Mouse (Mus musculus): ENCODE results near the gene Gli2. TPM values are rescaled to one million over a fixed set of nuclear protein-coding genes. Genes with fewer than 3 reads are reported as not detected.

The Gli2 gene
- polyA plus RNA-seq, 1 experiment from 2014 or later = 21.3 TPM

- ATAC-seq (ENCODE audit: insufficient number of reproducible peaks, insufficient read depth, low FRiP score, low TSS enrichment, low read depth) = no peak
- peaks cover 15% of the 10 kb centered on the region; the same call in 1 of the 2 replicates for H3K36me3 ChIP-seq
- peak overlapping the region; percentile 74 for H3K27ac ChIP-seq
- 29% methylated on average over 6 of the region's 6 CpGs for WGBS
- H3K27me3 ChIP-seq = no peaks in the 10 kb centered on the region
- H3K9me3 ChIP-seq = no peaks in the 10 kb centered on the region
- H3K4me1 ChIP-seq = peaks cover 58% of the 10 kb centered on the region
- no peak overlapping the region for H3K4me3 ChIP-seq
- H3K4me2 ChIP-seq = 0 out of 2 replicates have a peak overlapping the region, but pooled peaks have one; percentile 1
- no peak overlapping the region for H3K9ac ChIP-seq
Observed at GRCm38 (mm10) chr1:118935518-118935917, 117.9 kb downstream of the Gli2 start.

GRCm38 (mm10) chr1:118932167-118932566 is 121.3 kb downstream of the Gli2 start:
- no peaks in the 10 kb centered on the region for H3K9me3 ChIP-seq
- peaks cover 35% of the 10 kb centered on the region for H3K4me1 ChIP-seq
- H3K4me2 ChIP-seq = no peak overlapping the region
- H3K27me3 ChIP-seq = no peaks in the 10 kb centered on the region
- H3K36me3 ChIP-seq = peaks cover 21% of the 10 kb centered on the region
- no peak overlapping the region for H3K27ac ChIP-seq
- ATAC-seq (ENCODE audit: insufficient number of reproducible peaks, insufficient read depth, low FRiP score, low TSS enrichment, low read depth) = no peak
- H3K4me3 ChIP-seq = no peak overlapping the region
- H3K9ac ChIP-seq = no peak overlapping the region
- WGBS = 91% methylated on average over 5 of the region's 5 CpGs

- no peak overlapping the region for H3K9ac ChIP-seq
- no peak overlapping the region for H3K4me2 ChIP-seq
- peaks cover 9% of the 10 kb centered on the region for H3K4me1 ChIP-seq
- H3K4me3 ChIP-seq = no peak overlapping the region
- H3K27me3 ChIP-seq = no peaks in the 10 kb centered on the region
- H3K9me3 ChIP-seq = no peaks in the 10 kb centered on the region
- H3K27ac ChIP-seq = no peak overlapping the region; the same call in 1 of the 2 replicates
- H3K36me3 ChIP-seq = peaks cover 16% of the 10 kb centered on the region
- ATAC-seq (ENCODE audit: insufficient number of reproducible peaks, insufficient read depth, low FRiP score, low TSS enrichment, low read depth) = no peak
- WGBS = 73% methylated on average over 12 of the region's 12 CpGs
Observed at GRCm38 (mm10) chr1:118927543-118928354, 125.7 kb downstream of the Gli2 start.

DNA sequence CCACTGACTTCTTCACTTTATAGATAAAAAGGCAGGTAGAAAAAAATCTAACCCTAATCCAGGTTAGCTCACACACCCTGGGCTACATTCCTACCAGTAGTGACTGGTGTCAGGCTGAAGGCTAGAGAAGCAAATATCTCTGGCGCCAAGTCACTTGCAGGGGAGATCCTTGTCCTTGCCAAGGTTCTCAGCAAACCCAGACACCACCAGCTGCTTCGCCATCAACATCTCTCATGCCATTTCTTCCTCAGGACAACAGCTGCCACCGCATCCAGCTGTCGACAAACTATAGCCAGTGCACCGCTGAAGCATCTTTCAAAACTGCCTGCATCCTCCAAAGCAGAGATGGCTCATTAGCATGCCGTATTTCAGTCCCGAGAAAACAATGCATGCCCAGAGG is 126.9 kb downstream of the Gli2 start:
- Histone ChIP-seq H3K4me1 (peaks cover 20% of the 10 kb centered on the region), H3K27me3 (no peaks in the 10 kb centered on the region), H3K9ac (no peak overlapping the region), H3K4me3 (no peak overlapping the region), H3K4me2 (no peak overlapping the region), H3K36me3 (peaks cover 10% of the 10 kb centered on the region; the same call in 1 of the 2 replicates), H3K9me3 (no peaks in the 10 kb centered on the region), H3K27ac (no peak overlapping the region)
- WGBS = 90% methylated on average over 7 of the region's 7 CpGs
- ATAC-seq (ENCODE audit: insufficient number of reproducible peaks, insufficient read depth, low FRiP score, low TSS enrichment, low read depth) = no peak

- Histone ChIP-seq H3K9ac (no peak overlapping the region), H3K4me1 (peaks cover 29% of the 10 kb centered on the region), H3K36me3 (peaks cover 16% of the 10 kb centered on the region), H3K4me3 (no peak overlapping the region), H3K27ac (0 out of 2 replicates have a peak overlapping the region, but pooled peaks have one; percentile 34), H3K9me3 (no peaks in the 10 kb centered on the region), H3K27me3 (no peaks in the 10 kb centered on the region), H3K4me2 (no peak overlapping the region)
- no peak for ATAC-seq (ENCODE audit: insufficient number of reproducible peaks, insufficient read depth, low FRiP score, low TSS enrichment, low read depth)
- WGBS = 72% methylated on average over 6 of the region's 6 CpGs
Observed at GRCm38 (mm10) chr1:118922189-118922588, 131.2 kb downstream of the Gli2 start.

DNA sequence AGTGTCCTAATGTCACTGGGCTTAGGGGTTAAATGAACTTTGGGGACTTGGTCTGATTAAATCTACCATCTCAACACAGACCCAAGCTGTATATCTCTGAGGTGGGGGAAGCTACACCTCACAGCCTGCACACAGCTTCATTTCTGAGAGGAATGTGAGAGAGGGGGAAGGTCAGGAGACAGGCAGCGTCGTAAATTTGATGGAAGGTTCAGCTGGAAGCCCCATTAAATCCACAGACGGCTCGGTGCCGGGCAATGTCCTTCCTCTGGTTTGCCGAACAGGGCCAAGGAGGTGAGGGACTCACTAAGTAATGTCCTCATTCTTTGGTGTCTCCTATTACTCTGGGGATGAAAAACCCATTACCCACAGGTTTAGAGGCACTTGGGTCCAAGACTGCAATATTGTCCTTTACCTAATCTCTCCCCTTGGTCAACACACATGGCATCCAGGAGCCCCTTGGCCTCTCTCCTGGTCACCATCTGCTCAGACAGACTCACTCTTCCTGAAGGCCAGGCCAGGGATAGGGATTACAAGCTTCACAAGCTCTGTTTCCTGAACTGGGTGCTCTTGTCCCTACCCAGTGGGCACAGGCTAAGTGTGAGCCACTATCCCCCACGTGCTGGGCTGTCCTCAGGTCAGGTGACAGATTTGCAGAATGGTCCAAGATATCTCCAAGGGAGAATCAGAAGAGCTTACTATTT is 135.7 kb downstream of the Gli2 start:
- Histone ChIP-seq H3K4me3 (no peak overlapping the region), H3K4me2 (no peak overlapping the region), H3K9me3 (no peaks in the 10 kb centered on the region), H3K4me1 (peaks cover 56% of the 10 kb centered on the region), H3K36me3 (peaks cover 19% of the 10 kb centered on the region), H3K27me3 (no peaks in the 10 kb centered on the region), H3K27ac (no peak overlapping the region), H3K9ac (no peak overlapping the region)
- no peak for ATAC-seq (ENCODE audit: insufficient number of reproducible peaks, insufficient read depth, low FRiP score, low TSS enrichment, low read depth)
- 63% methylated on average over 7 of the region's 7 CpGs for WGBS

DNA sequence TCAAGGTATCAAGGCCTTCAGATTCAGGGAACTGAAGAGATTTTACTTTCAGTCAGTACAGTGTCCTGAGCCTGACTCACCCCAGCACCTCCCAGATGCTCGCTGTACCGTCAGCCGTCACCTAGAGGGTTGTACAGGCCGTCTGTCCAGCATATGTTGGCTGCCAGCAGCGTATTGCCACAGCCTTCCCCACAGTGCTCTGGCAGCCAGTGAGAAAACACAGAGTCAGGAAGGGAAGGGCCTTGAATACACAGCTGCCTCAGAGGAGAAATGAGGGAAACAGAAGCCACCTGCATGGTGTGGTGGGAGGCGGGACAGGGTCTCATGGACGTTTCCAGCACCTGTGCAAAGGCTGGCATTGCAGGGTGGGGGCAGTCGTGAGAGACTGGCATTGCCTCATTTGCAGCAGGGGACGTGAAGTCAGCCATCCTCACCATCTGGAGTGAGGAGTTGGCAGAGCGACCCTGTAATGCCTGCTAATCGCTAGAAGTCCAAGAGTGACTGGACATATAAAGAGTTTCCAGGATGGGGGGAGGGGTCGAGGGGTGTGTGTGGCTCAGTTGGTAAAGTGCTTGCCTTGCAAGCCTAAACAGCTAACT is 136.8 kb downstream of the Gli2 start:
- 49% methylated on average over 12 of the region's 12 CpGs for WGBS
- Histone ChIP-seq H3K9me3 (no peaks in the 10 kb centered on the region), H3K4me1 (peaks cover 57% of the 10 kb centered on the region), H3K4me3 (no peak overlapping the region), H3K4me2 (no peak overlapping the region), H3K36me3 (peaks cover 16% of the 10 kb centered on the region), H3K9ac (no peak overlapping the region), H3K27me3 (no peaks in the 10 kb centered on the region), H3K27ac (no peak overlapping the region; the same call in 1 of the 2 replicates)
- ATAC-seq (ENCODE audit: insufficient number of reproducible peaks, insufficient read depth, low FRiP score, low TSS enrichment, low read depth) = no peak

DNA sequence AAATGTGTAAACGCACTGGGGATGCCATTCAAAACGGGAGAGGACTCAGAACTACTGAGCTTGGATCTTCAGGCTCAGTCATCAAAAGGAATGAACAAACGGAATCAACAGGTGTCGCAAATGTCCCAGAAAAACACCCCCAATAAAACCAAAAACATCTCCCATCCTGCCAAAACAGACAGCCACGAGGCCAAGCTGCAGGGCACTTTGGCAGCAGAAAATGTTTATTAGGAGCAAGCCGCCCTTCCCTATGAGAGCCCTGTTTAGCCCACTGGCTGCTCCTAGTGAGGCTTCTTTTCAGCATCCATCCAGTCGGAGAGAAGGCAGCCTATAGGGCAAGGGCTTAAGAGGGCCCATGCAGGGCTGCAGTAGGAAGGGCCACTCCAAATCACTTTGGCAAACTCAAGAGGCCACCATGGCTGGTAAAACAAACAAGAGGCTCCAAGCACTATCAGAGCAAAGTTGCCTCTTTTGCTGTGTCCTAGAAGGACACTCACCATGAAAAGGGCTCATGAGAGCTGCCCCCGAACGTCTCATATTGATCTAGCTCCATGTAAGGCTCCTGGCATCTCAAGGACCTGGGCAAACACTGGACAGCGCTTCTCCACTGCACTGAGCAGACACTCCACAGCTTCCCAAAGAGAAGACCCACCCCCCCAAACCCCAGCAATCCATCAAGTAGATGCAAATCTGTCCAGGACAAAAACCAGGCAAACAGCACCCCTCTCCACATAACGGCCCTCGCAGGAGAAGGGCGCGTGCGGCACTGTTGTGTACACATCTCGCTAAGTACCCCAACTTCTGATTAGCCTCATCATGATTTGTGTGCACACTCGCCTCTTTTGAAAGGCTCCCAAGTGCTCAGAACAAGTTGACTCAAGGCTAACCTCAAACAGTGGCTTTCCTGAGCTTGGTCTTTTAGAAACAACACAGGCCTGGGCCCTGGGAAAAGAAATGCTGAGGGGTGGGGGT is 139.7 kb downstream of the Gli2 start:
- Histone ChIP-seq H3K4me1 (peaks cover 77% of the 10 kb centered on the region), H3K36me3 (peaks cover 4% of the 10 kb centered on the region; the same call in 1 of the 2 replicates), H3K9me3 (no peaks in the 10 kb centered on the region), H3K27ac (no peak overlapping the region), H3K4me3 (no peak overlapping the region), H3K27me3 (no peaks in the 10 kb centered on the region), H3K4me2 (no peak overlapping the region), H3K9ac (no peak overlapping the region)
- 60% methylated on average over 17 of the region's 17 CpGs for WGBS
- no peak for ATAC-seq (ENCODE audit: insufficient number of reproducible peaks, insufficient read depth, low FRiP score, low TSS enrichment, low read depth)

GRCm38 (mm10) chr1:118912929-118913328 is 140.5 kb downstream of the Gli2 start:
- Histone ChIP-seq H3K9ac (no peak overlapping the region), H3K4me2 (no peak overlapping the region), H3K27ac (no peak overlapping the region), H3K27me3 (no peaks in the 10 kb centered on the region), H3K36me3 (peaks cover 4% of the 10 kb centered on the region; the same call in 1 of the 2 replicates), H3K4me3 (no peak overlapping the region), H3K4me1 (peaks cover 84% of the 10 kb centered on the region), H3K9me3 (no peaks in the 10 kb centered on the region)
- 44% methylated on average over 6 of the region's 6 CpGs for WGBS
- ATAC-seq (ENCODE audit: insufficient number of reproducible peaks, insufficient read depth, low FRiP score, low TSS enrichment, low read depth) = no peak

- no peaks in the 10 kb centered on the region for H3K27me3 ChIP-seq
- H3K4me3 ChIP-seq = no peak overlapping the region
- peak overlapping the region; percentile 60 for H3K27ac ChIP-seq
- peaks cover 4% of the 10 kb centered on the region; the same call in 1 of the 2 replicates for H3K36me3 ChIP-seq
- H3K9ac ChIP-seq = no peak overlapping the region
- ATAC-seq (ENCODE audit: insufficient number of reproducible peaks, insufficient read depth, low FRiP score, low TSS enrichment, low read depth) = no peak
- no peaks in the 10 kb centered on the region for H3K9me3 ChIP-seq
- H3K4me1 ChIP-seq = peaks cover 83% of the 10 kb centered on the region
- 33% methylated on average over 3 of the region's 3 CpGs for WGBS
- no peak overlapping the region for H3K4me2 ChIP-seq
Observed at GRCm38 (mm10) chr1:118911427-118911727, 142.0 kb downstream of the Gli2 start.

All from embryonic facial prominence, embryonic 13.5 days (tissue).